Mouse (Mus musculus): ENCODE results near the gene 2310034G01Rik.

DNA sequence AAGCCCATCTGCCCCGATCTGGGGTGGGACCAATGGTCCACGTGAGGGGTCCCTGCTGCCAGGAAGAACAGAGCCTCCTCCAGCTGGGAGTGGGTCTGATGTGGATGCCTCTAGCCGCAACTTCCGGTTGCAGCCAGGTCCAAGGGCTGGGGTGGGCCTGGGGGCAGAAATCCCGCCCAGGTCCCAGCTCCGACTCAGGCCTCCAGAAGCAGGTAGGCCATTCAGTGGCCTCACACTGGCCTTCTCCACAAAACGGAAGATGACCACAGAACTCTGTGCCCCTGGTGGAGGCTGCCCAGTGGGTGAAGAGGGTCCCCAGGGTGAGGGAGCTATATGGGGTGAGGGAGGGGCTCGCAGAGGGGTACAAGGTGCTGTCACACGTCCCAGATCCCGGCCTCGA, 25.7 kb downstream of the 2310034G01Rik start:
- no peak for TF ChIP-seq FOSL1 (IDR thresholded peaks at IDR 0.05; ENCODE audit: insufficient read depth, low read length, poor library complexity, severe bottlenecking)
- TF ChIP-seq CTCF (IDR thresholded peaks at IDR 0.05; ENCODE audit: control insufficient read depth, insufficient read depth, insufficient read length): no peak
- no peak for TF ChIP-seq MAX (IDR thresholded peaks at IDR 0.05)
- TF ChIP-seq CEBPB (IDR thresholded peaks at IDR 0.05; ENCODE audit: low read depth): no peak

All from C2C12 (cell line).